Mouse (Mus musculus): ENCODE measurements around the gene Zfyve19. TPM values are rescaled to one million over a fixed set of nuclear protein-coding genes. Genes with fewer than 3 reads are reported as not detected.

The Zfyve19 gene
- polyA plus RNA-seq (2012; rRNA removed; ENCODE audit: low replicate concordance): 47.9 and 51.2 TPM in 2 replicates

GRCm38 (mm10) chr2:119208344-119209175 lies at the start of gene Zfyve19, which contains the start of gene Dnajc17:
Gene Zfyve19, plus strand, starts transcription at chr2:119208617.
Gene Dnajc17, minus strand, starts transcription at chr2:119208795.

GRCm38 (mm10) chr2:119166901-119167865 lies 41.2 kb upstream of the Zfyve19 start, which contains the start of gene Gchfr:
Gene Gchfr, plus strand, starts transcription at chr2:119167773.

GRCm38 (mm10) chr2:119173991-119174651 lies 34.3 kb upstream of the Zfyve19 start, which contains the start of gene Gm14137:
Gene Gm14137, plus strand, starts transcription at chr2:119174509.

GRCm38 (mm10) chr2:119229775-119230704 lies 21.6 kb downstream of the Zfyve19 start, which contains the start of gene Ppp1r14d:
Gene Ppp1r14d, minus strand, starts transcription at chr2:119229906.

GRCm38 (mm10) chr2:119237210-119237870 lies 28.9 kb downstream of the Zfyve19 start, which contains the start of gene Spint1:
Gene Spint1, plus strand, starts transcription at chr2:119237362.

Other genes with a start within 250 kb of the Zfyve19 start
- gene Ccdc32, start 179.2 kb upstream of the Zfyve19 start, polyA plus RNA-seq (2012; rRNA removed; ENCODE audit: low replicate concordance): 12.4 and 12.8 TPM in 2 replicates
- 3.0 and 6.3 TPM in 2 replicates for gene Rpusd2, start 173.8 kb upstream of the Zfyve19 start, polyA plus RNA-seq (2012; rRNA removed; ENCODE audit: low replicate concordance)
- 0.06 and 0.42 TPM in 2 replicates for gene Knl1, start 161.5 kb upstream of the Zfyve19 start, polyA plus RNA-seq (2012; rRNA removed; ENCODE audit: low replicate concordance)
- gene Rad51, start 95.8 kb upstream of the Zfyve19 start, polyA plus RNA-seq (2012; rRNA removed; ENCODE audit: low replicate concordance): 1.3 and 10.3 TPM in 2 replicates
- gene Rmdn3, start 51.6 kb upstream of the Zfyve19 start, polyA plus RNA-seq (2012; rRNA removed; ENCODE audit: low replicate concordance): 24.6 and 39.6 TPM in 2 replicates
- gene Gchfr, start 40.8 kb upstream of the Zfyve19 start, polyA plus RNA-seq (2012; rRNA removed; ENCODE audit: low replicate concordance): 2.2 and 40.9 TPM in 2 replicates
- 0.59 TPM in 1 of 2 replicates, not detected in the other for gene Gm14137, start 34.1 kb upstream of the Zfyve19 start, polyA plus RNA-seq (2012; rRNA removed; ENCODE audit: low replicate concordance)
- gene Dnajc17, start 178 bp downstream of the Zfyve19 start, polyA plus RNA-seq (2012; rRNA removed; ENCODE audit: low replicate concordance): 3.0 and 5.0 TPM in 2 replicates
- gene Ppp1r14d, start 21.3 kb downstream of the Zfyve19 start, polyA plus RNA-seq (2012; rRNA removed; ENCODE audit: low replicate concordance): 0.33 TPM in 1 of 2 replicates, not detected in the other
- gene Spint1, start 28.7 kb downstream of the Zfyve19 start, polyA plus RNA-seq (2012; rRNA removed; ENCODE audit: low replicate concordance): 0.62 and 26.6 TPM in 2 replicates
- 0.10 and 0.26 TPM in 2 replicates for gene Rhov, start 62.7 kb downstream of the Zfyve19 start, polyA plus RNA-seq (2012; rRNA removed; ENCODE audit: low replicate concordance)
- 19.4 and 28.2 TPM in 2 replicates for gene Vps18, start 80.1 kb downstream of the Zfyve19 start, polyA plus RNA-seq (2012; rRNA removed; ENCODE audit: low replicate concordance)
- gene Dll4, start 117.2 kb downstream of the Zfyve19 start, polyA plus RNA-seq (2012; rRNA removed; ENCODE audit: low replicate concordance): 29.0 and 61.0 TPM in 2 replicates
- 5.2 and 12.0 TPM in 2 replicates for gene Chac1, start 142.6 kb downstream of the Zfyve19 start, polyA plus RNA-seq (2012; rRNA removed; ENCODE audit: low replicate concordance)